Mouse (Mus musculus) liver, postnatal 0 days (tissue): Measurements from ENCODE around the gene Gm4450. TPM values are rescaled to one million over a fixed set of nuclear protein-coding genes. Genes with fewer than 3 reads are reported as not detected.
"Not testable (repeated sequence)": the region's sequence is repeated elsewhere in the genome, so short reads cannot be mapped to it uniquely, and the experiment has no call there.

Experiments
- ATAC-seq: fragments of 200-750 bp; cut with Nextera tagmentation; 2 replicates; pipeline ENCODE4 v1.8.0; 2017; ENCODE audit warnings: mild to moderate bottlenecking, moderate library complexity
- DNase-seq: peaks from one replicate; pipeline ENCODE4 v3.0.0-alpha.2; 2016
- H3K27ac ChIP-seq: fragments of 300-500 bp; sonication (generic); 2 replicates; pipeline ENCODE4 v1.5.1; 2014; ENCODE audit warnings: antibody characterized with exemption, moderate library complexity, mild to moderate bottlenecking, low read depth
- H3K27me3 ChIP-seq: fragments of 300-500 bp; sonication (generic); 2 replicates; pipeline ENCODE4 v1.6.1; 2014; ENCODE audit warnings: low read length, control low read depth, mixed read lengths; ENCODE audit not compliant: insufficient read depth
- H3K36me3 ChIP-seq: fragments of 300-500 bp; sonication (generic); replicated peaks from 2 replicates; pipeline ENCODE4 v1.6.1; 2014; ENCODE audit warnings: mild to moderate bottlenecking, control low read depth, low read length, moderate library complexity, mixed read lengths; ENCODE audit not compliant: insufficient read depth
- H3K4me1 ChIP-seq: fragments of 300-500 bp; sonication (generic); 2 replicates; pipeline ENCODE4 v1.6.1; 2014; ENCODE audit warnings: antibody characterized with exemption, mild to moderate bottlenecking, control low read depth; ENCODE audit not compliant: insufficient read depth
- H3K4me2 ChIP-seq: fragments of 300-500 bp; sonication (generic); 2 replicates; pipeline ENCODE4 v1.6.1; 2014; ENCODE audit warnings: low read depth, mild to moderate bottlenecking, low read length, moderate library complexity, mixed read lengths
- H3K4me3 ChIP-seq: fragments of 300-500 bp; sonication (generic); 2 replicates; pipeline ENCODE4 v1.5.1; 2014; ENCODE audit warnings: low read depth, low read length
- H3K9ac ChIP-seq: fragments of 300-500 bp; sonication (generic); replicated peaks from 2 replicates; pipeline ENCODE4 v1.6.1; 2014; ENCODE audit warnings: mild to moderate bottlenecking, moderate library complexity
- H3K9me3 ChIP-seq: fragments of 300-500 bp; sonication (generic); 2 replicates; pipeline ENCODE4 v1.6.1; 2016; ENCODE audit warnings: mild to moderate bottlenecking, control low read depth, low read length, mixed read lengths
- WGBS: fragments of 180-500 bp; shearing (Covaris S2); extraction: QIAGEN DNeasy Blood & Tissue Kit; methylation state at CpG from one replicate; pipeline ENCODE4 v1.1.7; 2014; ENCODE audit not compliant: insufficient replicate concordance; 5-methylcytosine and 5-hydroxymethylcytosine counted together
- polyA plus RNA-seq: library from polyadenylated mRNA; unstranded; fragments of >200 nt; fragmentation: Nextera tagmentation; extraction: Ambion mirVana; gene quantifications from 2 replicates; pipeline ENCODE4 v1.2.1, GENCODE M21; 2015

Gm4450 gene
- polyA plus RNA-seq = 0.13 TPM in 1 of 2 replicates, not detected in the other

GRCm38 (mm10) chr3:98457026-98457425 lies at the start of gene Gm4450:
Gm4450 (minus strand) TSS chr3:98457126.
- not testable (repeated sequence) for H3K9me3 ChIP-seq, H3K4me2 ChIP-seq, ATAC-seq, H3K4me1 ChIP-seq, H3K9ac ChIP-seq, H3K4me3 ChIP-seq, DNase-seq, H3K27ac ChIP-seq, H3K36me3 ChIP-seq, H3K27me3 ChIP-seq
- WGBS = no CpG with 5 or more reads among the region's 1 CpGs

DNA sequence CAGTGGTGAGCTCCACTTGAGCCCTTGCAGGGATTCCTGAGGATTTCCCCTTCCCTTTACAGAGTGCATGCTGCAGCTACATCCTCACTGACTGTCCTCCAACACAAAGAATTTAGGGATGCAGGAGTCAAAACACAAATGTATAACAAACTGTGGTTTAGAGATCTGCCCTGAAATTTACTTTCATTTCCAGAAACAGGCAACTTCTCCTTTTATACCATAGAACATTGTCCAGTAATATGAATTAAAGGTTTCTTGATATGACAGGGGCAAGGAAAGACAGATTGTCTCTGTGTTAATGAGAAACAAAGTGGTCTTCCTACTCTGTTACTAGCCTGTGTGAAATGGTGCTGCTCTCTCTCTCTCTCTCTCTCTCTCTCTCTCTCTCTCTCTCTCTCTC lies 40.5 kb upstream of the Gm4450 start:
- H3K36me3 ChIP-seq, H3K9ac ChIP-seq, H3K4me1 ChIP-seq, H3K4me3 ChIP-seq, DNase-seq, ATAC-seq, H3K9me3 ChIP-seq, H3K27ac ChIP-seq, H3K27me3 ChIP-seq, H3K4me2 ChIP-seq: not testable (repeated sequence)

DNA sequence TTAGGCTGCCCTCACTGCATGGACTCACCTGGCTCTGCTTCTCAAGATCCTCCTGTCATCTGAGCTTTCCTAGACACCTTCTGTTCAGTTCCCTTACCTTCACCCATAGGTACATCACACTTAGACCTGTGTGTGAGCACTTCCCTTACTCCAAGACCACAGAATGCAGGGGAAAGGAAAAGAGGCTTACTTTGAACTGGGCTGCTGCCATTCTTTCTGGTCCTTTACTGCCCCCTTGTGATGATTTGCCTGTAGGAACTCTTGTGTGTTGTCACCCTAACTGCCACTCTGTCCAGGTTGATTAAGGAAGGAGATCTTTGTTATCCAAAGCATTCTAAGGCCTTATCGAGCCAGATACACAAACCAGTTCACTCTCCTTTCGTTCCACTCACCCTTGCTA lies 39.8 kb upstream of the Gm4450 start:
- H3K4me2 ChIP-seq, H3K27me3 ChIP-seq, H3K9me3 ChIP-seq, H3K4me1 ChIP-seq, H3K4me3 ChIP-seq, H3K9ac ChIP-seq, H3K27ac ChIP-seq, DNase-seq, H3K36me3 ChIP-seq: not testable (repeated sequence)
- no CpG with 5 or more reads among the region's 2 CpGs for WGBS
- ATAC-seq = peak; percentile 51

- H3K9ac ChIP-seq, H3K9me3 ChIP-seq, H3K4me3 ChIP-seq, H3K4me1 ChIP-seq, ATAC-seq, H3K4me2 ChIP-seq, H3K36me3 ChIP-seq, H3K27me3 ChIP-seq, H3K27ac ChIP-seq, DNase-seq: not testable (repeated sequence)
These were observed 38.1 kb upstream of the Gm4450 start for GRCm38 (mm10) chr3:98495055-98495454.

GRCm38 (mm10) chr3:98494184-98494583 lies 37.3 kb upstream of the Gm4450 start:
- H3K27me3 ChIP-seq, DNase-seq, ATAC-seq, H3K4me2 ChIP-seq, H3K9me3 ChIP-seq, H3K36me3 ChIP-seq, H3K9ac ChIP-seq, H3K27ac ChIP-seq, H3K4me1 ChIP-seq, H3K4me3 ChIP-seq: not testable (repeated sequence)

- H3K27ac ChIP-seq, H3K9ac ChIP-seq, H3K9me3 ChIP-seq, H3K4me1 ChIP-seq, DNase-seq, H3K36me3 ChIP-seq, H3K27me3 ChIP-seq, H3K4me2 ChIP-seq, H3K4me3 ChIP-seq: not testable (repeated sequence)
- peak; percentile 82 for ATAC-seq
These were observed 14.6 kb upstream of the Gm4450 start for GRCm38 (mm10) chr3:98471499-98471898.

DNA sequence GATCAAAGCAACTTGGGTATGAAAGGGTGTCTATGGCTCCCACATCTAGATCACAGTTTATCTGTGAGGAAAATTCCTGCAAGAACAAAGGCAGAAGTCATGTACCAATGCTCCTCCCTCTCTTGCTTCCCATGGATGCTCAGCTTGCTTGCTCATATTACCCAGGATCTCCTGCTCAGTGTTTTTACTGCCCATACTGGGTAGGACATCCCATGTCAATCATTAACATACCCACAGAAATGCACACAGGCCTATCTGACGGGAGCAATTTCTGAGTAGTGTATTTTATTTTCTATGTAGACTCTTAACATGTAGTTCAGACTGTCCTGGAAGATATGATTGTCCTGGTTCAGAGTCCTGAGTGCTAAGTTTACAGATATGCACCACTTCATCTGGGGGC lies 14.1 kb upstream of the Gm4450 start:
- H3K27me3 ChIP-seq, DNase-seq, H3K36me3 ChIP-seq, H3K9me3 ChIP-seq, H3K27ac ChIP-seq, H3K4me1 ChIP-seq, H3K9ac ChIP-seq, H3K4me2 ChIP-seq, H3K4me3 ChIP-seq: not testable (repeated sequence)
- ATAC-seq = peak; percentile 76
- whole genome bisulfite sequencing = no CpG with 5 or more reads among the region's 1 CpGs

- H3K36me3 ChIP-seq, H3K27ac ChIP-seq, H3K4me1 ChIP-seq, H3K4me2 ChIP-seq, ATAC-seq, H3K9ac ChIP-seq, DNase-seq, H3K4me3 ChIP-seq, H3K9me3 ChIP-seq, H3K27me3 ChIP-seq: not testable (repeated sequence)
- WGBS = 40% methylated on average over 1 of the region's 2 CpGs
These were observed 12.4 kb upstream of the Gm4450 start for GRCm38 (mm10) chr3:98469323-98469722.

DNA sequence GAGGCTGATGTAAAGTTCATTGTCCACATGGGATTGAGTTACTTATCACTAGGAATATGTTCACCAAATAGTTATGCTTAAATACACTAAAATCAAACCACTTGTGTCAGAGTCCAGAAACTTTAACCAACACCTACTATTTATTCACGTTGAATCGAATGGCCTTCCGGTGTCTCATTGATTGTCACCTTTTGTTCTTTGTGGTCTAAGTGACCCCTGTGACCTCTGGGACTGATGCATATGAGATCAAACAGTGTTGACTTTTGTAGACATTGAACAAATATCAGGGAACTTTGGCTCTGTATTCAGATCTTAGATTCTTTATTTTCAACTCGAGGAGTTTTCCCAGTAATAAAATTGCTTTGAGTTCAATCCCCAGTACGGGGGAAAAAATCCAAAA lies 3.1 kb downstream of the Gm4450 start:
- peak; percentile 80 for ATAC-seq
- H3K4me2 ChIP-seq, H3K4me3 ChIP-seq, DNase-seq, H3K9ac ChIP-seq, H3K4me1 ChIP-seq, H3K9me3 ChIP-seq, H3K36me3 ChIP-seq, H3K27me3 ChIP-seq, H3K27ac ChIP-seq: not testable (repeated sequence)
- 41% methylated on average over 5 of the region's 5 CpGs for WGBS

DNA sequence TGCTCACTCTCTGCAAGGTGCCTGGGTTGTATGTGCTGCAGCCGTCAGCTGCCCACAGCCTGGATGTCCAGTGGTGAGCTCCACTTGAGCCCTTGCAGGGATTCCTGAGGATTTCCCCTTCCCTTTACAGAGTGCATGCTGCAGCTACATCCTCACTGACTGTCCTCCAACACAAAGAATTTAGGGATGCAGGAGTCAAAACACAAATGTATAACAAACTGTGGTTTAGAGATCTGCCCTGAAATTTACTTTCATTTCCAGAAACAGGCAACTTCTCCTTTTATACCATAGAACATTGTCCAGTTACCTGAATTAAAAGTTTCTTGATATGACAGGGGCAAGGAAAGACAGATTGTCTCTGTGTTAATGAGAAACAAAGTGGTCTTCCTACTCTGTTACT lies 13.0 kb downstream of the Gm4450 start:
- not testable (repeated sequence) for ATAC-seq, H3K36me3 ChIP-seq, H3K9ac ChIP-seq, H3K4me1 ChIP-seq, H3K27me3 ChIP-seq, H3K9me3 ChIP-seq, H3K27ac ChIP-seq, H3K4me3 ChIP-seq, DNase-seq, H3K4me2 ChIP-seq
- WGBS = 60% methylated on average over 1 of the region's 1 CpGs
